Mouse (Mus musculus) spleen, adult 2 months (tissue): ENCODE measurements at regions not wholly inside any gene's neighbourhood (a gene's known extent, or its start where the extent isn't known, plus 50 kb on each side); places are given as distances from the start of the nearest gene placed in this dataset.

Experiments
- DNase-seq, 2 experiments: peaks; one replicate each; pipeline versions ENCODE4 v3.0.0 to v3.0.0-alpha.2; 2012 to 2021; ENCODE audit warnings: low spot score in 2 of 2, low read depth in 1 of 2
- H3K27ac ChIP-seq: fragments of 200-500 bp; 2 replicates; pipeline ENCODE4 v1.5.1; 2012; ENCODE audit warnings: low read length, inconsistent platforms; ENCODE audit not compliant: insufficient read depth
- H3K27me3 ChIP-seq: fragments of 200-500 bp; 2 replicates; pipeline ENCODE4 v1.6.1; 2012; ENCODE audit warnings: mild to moderate bottlenecking, moderate library complexity, low read length, inconsistent platforms; ENCODE audit not compliant: control insufficient read depth, insufficient read depth
- H3K36me3 ChIP-seq: fragments of 200-500 bp; 2 replicates; pipeline ENCODE4 v1.6.1; 2012; ENCODE audit warnings: mild to moderate bottlenecking, low read length, inconsistent platforms; ENCODE audit not compliant: control insufficient read depth, insufficient read depth
- H3K4me1 ChIP-seq: fragments of 200-500 bp; 2 replicates; pipeline ENCODE4 v1.6.1; 2011; ENCODE audit warnings: inconsistent platforms; ENCODE audit not compliant: control insufficient read depth, insufficient read depth, insufficient read length
- H3K4me3 ChIP-seq: fragments of 200-500 bp; 2 replicates; pipeline ENCODE4 v1.5.1; 2011; ENCODE audit warnings: mild to moderate bottlenecking, inconsistent platforms; ENCODE audit not compliant: insufficient read depth, insufficient read length; ENCODE audit errors: extremely low read depth
- CTCF ChIP-seq: fragments of 200-500 bp; IDR thresholded peaks from 2 replicates; pipeline ENCODE4 v1.5.1; 2011; ENCODE audit warnings: mild to moderate bottlenecking, inconsistent platforms; ENCODE audit not compliant: insufficient read depth, insufficient read length, insufficient replicate concordance; ENCODE audit errors: extremely low read depth
- POLR2A ChIP-seq: fragments of 200-500 bp; IDR thresholded peaks from 2 replicates; pipeline ENCODE4 v1.6.1; 2011; ENCODE audit warnings: low read depth, low read length, inconsistent platforms
- WGBS: fragments of 180-500 bp; shearing (Covaris S2); methylation state at CpG from one replicate; pipeline ENCODE4 v1.1.7; 2018; 5-methylcytosine and 5-hydroxymethylcytosine counted together

DNA sequence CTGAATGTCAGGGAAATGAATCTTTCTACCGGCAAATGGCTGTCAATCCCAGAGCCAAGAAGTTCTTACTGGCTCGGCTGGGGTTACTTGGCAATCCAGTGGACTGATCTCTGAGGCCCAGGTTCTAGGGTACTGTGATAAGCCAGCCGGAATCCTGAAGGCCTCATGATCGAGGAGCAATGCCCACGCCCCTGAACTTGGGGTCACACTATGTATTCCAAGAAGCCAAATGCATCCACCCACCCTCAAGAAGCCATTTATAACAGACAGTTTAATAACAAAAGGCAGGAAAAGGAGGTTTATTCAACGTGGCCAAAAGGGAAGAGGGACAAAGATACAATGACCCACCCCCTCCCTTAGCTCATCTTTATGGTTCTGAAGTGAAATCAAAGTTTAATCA is 144.0 kb downstream of the Bmp7 start:
- WGBS: 68% methylated on average over 6 of the region's 6 CpGs
- Histone ChIP-seq H3K36me3 (no peaks in the 10 kb centered on the region), H3K27me3 (no peaks in the 10 kb centered on the region), H3K27ac (no peak overlapping the region), H3K4me1 (no peaks in the 10 kb centered on the region), H3K4me3 (no peak overlapping the region)
- no peak for TF ChIP-seq CTCF
- no peak for DNase-seq

DNA sequence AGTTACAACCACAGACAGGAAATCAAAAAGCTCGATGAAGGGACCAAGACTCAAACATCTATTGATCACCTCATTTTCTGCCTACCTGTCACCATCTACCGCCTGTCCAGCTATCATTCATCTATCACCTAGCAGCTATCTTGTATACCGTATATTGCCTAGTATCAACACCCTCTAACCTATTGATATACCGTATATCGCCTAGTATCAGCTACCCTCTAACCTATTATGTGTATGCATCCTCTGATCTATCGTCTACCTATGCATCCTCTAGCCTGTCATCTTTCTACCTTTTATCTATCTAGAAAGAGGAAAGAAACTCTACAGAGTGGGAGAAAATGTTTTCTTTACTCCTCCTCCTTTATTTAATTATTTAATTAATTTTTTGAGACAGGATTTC is 143.2 kb downstream of the Bmp7 start:
- WGBS: 45% methylated on average over 6 of the region's 6 CpGs
- Histone ChIP-seq H3K27ac (no peak overlapping the region), H3K27me3 (no peaks in the 10 kb centered on the region), H3K4me1 (no peaks in the 10 kb centered on the region), H3K36me3 (no peaks in the 10 kb centered on the region), H3K4me3 (no peak overlapping the region)
- no peak for TF ChIP-seq CTCF
- TF ChIP-seq POLR2A: no peak
- DNase-seq: no peak

DNA sequence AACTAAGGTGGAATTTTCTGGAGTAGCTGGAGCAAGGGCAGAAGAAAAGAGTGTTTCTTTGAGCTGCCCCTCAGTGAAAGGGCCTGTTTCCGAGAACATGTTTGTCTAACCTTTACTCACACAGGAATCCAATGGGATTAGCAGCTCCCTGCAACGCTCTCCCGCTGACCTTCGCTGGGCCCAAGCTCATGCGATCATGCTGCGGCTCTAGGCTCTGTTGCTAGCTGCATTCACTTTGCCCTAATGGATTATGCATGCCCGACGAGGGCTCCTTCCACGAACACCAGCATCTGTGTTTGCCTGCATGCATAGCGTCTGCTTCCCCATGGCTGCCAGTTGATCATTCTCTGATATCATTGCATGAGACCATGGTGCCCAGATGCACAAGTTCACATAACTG is 140.2 kb downstream of the Bmp7 start:
- WGBS: 91% methylated on average over 10 of the region's 10 CpGs
- TF ChIP-seq POLR2A: no peak
- TF ChIP-seq CTCF: no peak
- H3K4me1 ChIP-seq: no peaks in the 10 kb centered on the region
- DNase-seq: no peak
- H3K4me3 ChIP-seq: no peak overlapping the region
- no peaks in the 10 kb centered on the region for H3K36me3 ChIP-seq
- no peaks in the 10 kb centered on the region for H3K27me3 ChIP-seq
- H3K27ac ChIP-seq: no peak overlapping the region

DNA sequence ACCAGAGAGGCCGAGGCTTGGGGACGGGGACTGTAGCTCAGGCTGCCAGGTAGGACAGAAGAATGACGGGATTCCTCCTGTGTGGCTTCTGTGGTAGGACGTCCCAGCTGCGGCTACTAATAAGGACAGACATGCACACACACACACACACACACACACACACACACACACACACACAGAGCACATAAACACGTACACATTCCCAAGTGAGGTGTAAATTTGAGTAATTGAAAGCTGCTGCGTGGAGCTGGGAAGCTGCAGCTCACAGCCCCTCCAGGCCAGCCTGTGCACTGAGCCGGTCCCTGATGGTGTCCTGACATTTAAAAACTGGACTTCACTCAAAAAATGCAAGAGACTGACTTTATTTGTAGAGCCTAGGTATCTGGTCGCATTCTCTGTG is 139.3 kb downstream of the Bmp7 start:
- TF ChIP-seq CTCF: no peak
- no peak for TF ChIP-seq POLR2A
- Histone ChIP-seq H3K4me3 (no peak overlapping the region), H3K27ac (no peak overlapping the region), H3K27me3 (no peaks in the 10 kb centered on the region), H3K36me3 (no peaks in the 10 kb centered on the region), H3K4me1 (no peaks in the 10 kb centered on the region)
- 86% methylated on average over 9 of the region's 9 CpGs for WGBS
- DNase-seq: no peak

DNA sequence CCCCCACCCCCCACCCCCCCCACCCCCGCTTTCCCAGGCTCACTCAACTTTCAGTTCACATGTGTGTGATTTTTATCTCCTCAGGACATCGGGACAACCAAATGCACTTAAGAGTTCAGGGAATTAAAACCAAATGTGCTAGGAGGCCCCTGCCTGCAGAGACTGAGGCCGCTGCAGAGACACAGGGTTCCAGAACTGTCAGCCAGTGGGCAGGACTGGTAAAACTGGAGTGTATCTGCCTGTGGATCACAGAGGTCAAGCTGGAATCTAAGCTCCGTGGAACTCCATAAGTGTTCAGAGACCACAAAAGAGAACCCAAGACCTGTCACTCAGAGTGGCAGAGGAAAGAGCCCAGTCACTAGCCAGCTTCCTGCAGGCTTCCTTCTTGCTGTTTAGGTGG is 138.3 kb downstream of the Bmp7 start:
- Histone ChIP-seq H3K27ac (no peak overlapping the region), H3K27me3 (no peaks in the 10 kb centered on the region), H3K4me3 (no peak overlapping the region), H3K36me3 (no peaks in the 10 kb centered on the region), H3K4me1 (no peaks in the 10 kb centered on the region)
- TF ChIP-seq CTCF (no peak), POLR2A (no peak)
- DNase-seq: no peak
- 45% methylated on average over 4 of the region's 4 CpGs for WGBS

DNA sequence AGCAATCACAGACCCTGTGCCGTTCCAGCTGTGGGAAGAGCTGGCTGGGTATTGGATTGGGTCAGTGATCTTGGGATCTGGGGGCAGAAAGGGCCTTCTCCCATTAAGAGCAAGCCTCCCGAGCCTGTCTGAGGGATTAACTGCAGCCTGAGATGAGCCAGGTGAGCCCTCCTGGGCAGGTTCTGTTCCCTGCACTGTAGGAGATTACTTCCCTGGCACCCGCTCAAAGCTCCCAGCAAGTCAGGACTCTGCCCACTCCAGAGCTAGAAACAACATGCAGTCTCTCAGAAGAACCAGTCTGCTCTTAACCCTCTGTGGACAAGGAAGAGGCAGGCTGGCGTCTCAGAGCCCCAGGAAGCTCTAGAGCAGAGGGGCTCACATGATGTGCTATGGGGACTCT is 132.7 kb downstream of the Bmp7 start:
- H3K27ac ChIP-seq: no peak overlapping the region
- TF ChIP-seq POLR2A (no peak), CTCF (no peak)
- no peak for DNase-seq
- H3K4me3 ChIP-seq: no peak overlapping the region
- H3K4me1 ChIP-seq: no peaks in the 10 kb centered on the region
- no peaks in the 10 kb centered on the region for H3K36me3 ChIP-seq
- 80% methylated on average over 4 of the region's 4 CpGs for WGBS
- no peaks in the 10 kb centered on the region for H3K27me3 ChIP-seq

DNA sequence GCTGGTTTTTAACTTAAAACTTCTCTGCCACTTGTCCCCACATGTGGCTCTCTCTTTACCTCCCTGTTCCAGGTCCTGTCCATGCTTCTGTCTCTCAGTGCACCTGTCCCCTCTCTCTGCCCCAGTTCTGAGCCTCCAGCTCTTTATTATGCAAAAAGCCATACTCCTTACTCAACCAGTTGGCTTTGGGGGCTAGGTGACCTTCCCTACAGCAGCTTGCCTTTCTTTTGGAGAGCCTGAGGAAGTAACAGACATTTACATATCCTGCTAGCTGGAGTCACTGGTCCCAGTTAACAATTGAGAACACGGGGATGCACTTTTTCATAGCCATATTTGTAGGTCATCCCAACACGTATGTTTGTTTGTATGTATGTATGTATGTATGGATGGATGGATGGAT is 130.8 kb downstream of the Bmp7 start:
- 83% methylated on average over 2 of the region's 2 CpGs for WGBS
- DNase-seq: no peak
- no peaks in the 10 kb centered on the region for H3K36me3 ChIP-seq
- H3K27me3 ChIP-seq: no peaks in the 10 kb centered on the region
- H3K27ac ChIP-seq: no peak overlapping the region
- TF ChIP-seq CTCF (no peak), POLR2A (no peak)
- no peaks in the 10 kb centered on the region for H3K4me1 ChIP-seq
- no peak overlapping the region for H3K4me3 ChIP-seq
